Mouse (Mus musculus) E14TG2a.4 (cell line): ENCODE measurements around the gene Hivep2.

Experiments used
- CTCF ChIP-seq: conservative IDR thresholded peaks from 2 replicates; pipeline ENCODE4 v1.5.1; 2014; ENCODE audit warnings: low read length
- NANOG ChIP-seq: IDR thresholded peaks from 2 replicates; pipeline ENCODE4 v1.6.1; 2014; ENCODE audit warnings: borderline replicate concordance, low read length, mixed read lengths
- POU5F1 ChIP-seq: IDR thresholded peaks from 2 replicates; pipeline ENCODE4 v1.6.1; 2014; ENCODE audit warnings: low read length, borderline replicate concordance

DNA sequence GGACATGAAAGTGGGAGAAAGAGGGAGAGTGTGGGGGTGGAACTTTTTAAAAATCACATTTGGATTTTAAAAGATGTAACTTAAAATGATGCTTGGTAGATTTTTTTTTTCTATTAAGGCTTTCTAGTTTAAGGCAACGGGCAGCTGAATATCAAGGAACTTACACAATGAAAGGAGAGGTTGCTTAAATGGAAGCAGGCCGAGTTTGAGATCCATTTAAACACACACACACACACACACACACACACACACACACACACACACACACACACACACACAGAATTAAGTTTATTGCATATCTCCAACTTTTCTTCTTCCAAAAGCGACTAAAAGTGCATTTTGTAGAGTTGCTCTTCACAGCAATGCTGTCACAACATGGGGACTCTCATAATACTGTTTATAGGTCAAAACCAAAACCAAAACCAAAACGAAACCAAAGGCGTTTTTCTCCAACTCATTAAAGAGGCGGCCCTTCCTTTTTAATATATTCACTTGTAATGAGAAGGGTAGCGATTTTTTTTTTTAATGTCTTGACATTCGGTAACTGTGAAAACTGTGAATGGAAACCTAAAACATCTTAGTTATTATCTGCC, 1.9 kb upstream of the Hivep2 start:
- TF ChIP-seq CTCF (no peak), NANOG (no peak), POU5F1 (no peak)
